Mouse (Mus musculus) neural tube, embryonic 14.5 days (tissue): ENCODE results near the gene Gucy1b2. TPM values are rescaled to one million over a fixed set of nuclear protein-coding genes. Genes with fewer than 3 reads are reported as not detected.

ENCODE experiments used
- ATAC-seq: fragments of 200-750 bp; cut with Nextera tagmentation; 2 replicates; pipeline ENCODE4 v1.8.0; 2017; ENCODE audit warnings: low read depth, mild to moderate bottlenecking, moderate TSS enrichment, moderate library complexity
- H3K27ac ChIP-seq: fragments of 300-500 bp; sonication (generic); 2 replicates; pipeline ENCODE4 v1.5.1; 2014; ENCODE audit warnings: low read depth, mild to moderate bottlenecking, control low read depth, low read length, moderate library complexity, mixed read lengths
- H3K27me3 ChIP-seq: fragments of 300-500 bp; sonication (generic); 2 replicates; pipeline ENCODE4 v1.6.1; 2014; ENCODE audit warnings: low read length; ENCODE audit not compliant: control insufficient read depth, insufficient read depth
- H3K36me3 ChIP-seq: fragments of 300-500 bp; sonication (generic); 2 replicates; pipeline ENCODE4 v1.6.1; 2014; ENCODE audit warnings: low read length, mixed read lengths; ENCODE audit not compliant: control insufficient read depth, insufficient read depth
- H3K4me1 ChIP-seq: fragments of 300-500 bp; sonication (generic); 2 replicates; pipeline ENCODE4 v1.6.1; 2014; ENCODE audit warnings: low read length; ENCODE audit not compliant: control insufficient read depth, insufficient read depth
- H3K4me2 ChIP-seq: fragments of 300-500 bp; sonication (generic); 2 replicates; pipeline ENCODE4 v1.6.1; 2014; ENCODE audit warnings: mild to moderate bottlenecking, low read depth, low read length, control low read depth
- H3K4me3 ChIP-seq: fragments of 300-500 bp; sonication (generic); 2 replicates; pipeline ENCODE4 v1.5.1; 2014; ENCODE audit warnings: low read depth, low read length, control low read depth, mixed read lengths
- H3K9ac ChIP-seq: fragments of 300-500 bp; sonication (generic); replicated peaks from 2 replicates; pipeline ENCODE4 v1.6.1; 2014; ENCODE audit warnings: low read depth, mild to moderate bottlenecking, control low read depth, low read length, mixed read lengths
- H3K9me3 ChIP-seq: fragments of 300-500 bp; sonication (generic); 2 replicates; pipeline ENCODE4 v1.6.1; 2016; ENCODE audit warnings: low read length; ENCODE audit not compliant: control insufficient read depth
- WGBS: fragments of 180-500 bp; shearing (Covaris S2); extraction: QIAGEN DNeasy Blood & Tissue Kit; methylation state at CpG from one replicate; pipeline ENCODE4 v1.1.7; 2014; 5-methylcytosine and 5-hydroxymethylcytosine counted together
- polyA plus RNA-seq: library from polyadenylated mRNA; unstranded; fragments of >200 nt; fragmentation: Nextera tagmentation; extraction: Ambion mirVana; gene quantifications from 2 replicates; pipeline ENCODE4 v1.2.1, GENCODE M21; 2014

Gene Gucy1b2
- 0.19 and 0.60 TPM in 2 replicates for polyA plus RNA-seq

GRCm38 (mm10) chr14:62456239-62456747 lies at the start of gene Gucy1b2:
Gucy1b2 (minus strand) TSS chr14:62456289.
- Histone ChIP-seq H3K27me3 (no peaks in the 10 kb centered on the region), H3K4me2 (peak within 1 kb of the TSS; percentile 20; the same call in 1 of the 2 replicates), H3K4me1 (peaks cover 3% of the 10 kb centered on the region; the same call in 1 of the 2 replicates), H3K4me3 (no peak within 1 kb of the TSS), H3K9ac (no peak within 1 kb of the TSS), H3K9me3 (no peaks in the 10 kb centered on the region), H3K36me3 (no peaks in the 10 kb centered on the region), H3K27ac (peak within 1 kb of the TSS; percentile 60; the same call in 1 of the 2 replicates)
- WGBS, result 73% methylated on average over 9 of the region's 9 CpGs
- ATAC-seq, result no peak

GRCm38 (mm10) chr14:62497391-62497790 lies 41.3 kb upstream of the Gucy1b2 start:
- H3K36me3 ChIP-seq, result no peaks in the 10 kb centered on the region
- H3K4me3 ChIP-seq, result no peak overlapping the region
- 85% methylated on average over 7 of the region's 7 CpGs for WGBS
- H3K9ac ChIP-seq, result no peak overlapping the region
- H3K4me1 ChIP-seq, result no peaks in the 10 kb centered on the region
- H3K27me3 ChIP-seq, result no peaks in the 10 kb centered on the region
- H3K9me3 ChIP-seq, result no peaks in the 10 kb centered on the region
- no peak for ATAC-seq
- H3K27ac ChIP-seq, result no peak overlapping the region
- H3K4me2 ChIP-seq, result no peak overlapping the region

- Histone ChIP-seq H3K9ac (no peak overlapping the region), H3K27me3 (no peaks in the 10 kb centered on the region), H3K4me2 (no peak overlapping the region), H3K4me1 (no peaks in the 10 kb centered on the region), H3K4me3 (no peak overlapping the region), H3K36me3 (no peaks in the 10 kb centered on the region), H3K9me3 (no peaks in the 10 kb centered on the region), H3K27ac (no peak overlapping the region)
- WGBS, result 66% methylated on average over 1 of the region's 1 CpGs
- ATAC-seq, result no peak
These were observed 40.4 kb upstream of the Gucy1b2 start for GRCm38 (mm10) chr14:62496501-62496900.

- no peak overlapping the region for H3K4me2 ChIP-seq
- H3K4me1 ChIP-seq, result no peaks in the 10 kb centered on the region
- no peak overlapping the region for H3K27ac ChIP-seq
- no peaks in the 10 kb centered on the region for H3K36me3 ChIP-seq
- H3K9ac ChIP-seq, result no peak overlapping the region
- H3K4me3 ChIP-seq, result no peak overlapping the region
- no peaks in the 10 kb centered on the region for H3K27me3 ChIP-seq
- 74% methylated on average over 5 of the region's 5 CpGs for WGBS
- ATAC-seq, result no peak
- no peaks in the 10 kb centered on the region for H3K9me3 ChIP-seq
These were observed 37.4 kb upstream of the Gucy1b2 start for GRCm38 (mm10) chr14:62493456-62493855.

- Histone ChIP-seq H3K27me3 (no peaks in the 10 kb centered on the region), H3K4me1 (no peaks in the 10 kb centered on the region), H3K4me2 (no peak overlapping the region), H3K9ac (no peak overlapping the region), H3K4me3 (no peak overlapping the region), H3K36me3 (no peaks in the 10 kb centered on the region), H3K9me3 (no peaks in the 10 kb centered on the region), H3K27ac (no peak overlapping the region)
- peak; percentile 91 for ATAC-seq
- 35% methylated on average over 16 of the region's 16 CpGs for WGBS
These were observed 36.2 kb upstream of the Gucy1b2 start for GRCm38 (mm10) chr14:62492196-62492850.

- Histone ChIP-seq H3K4me1 (no peaks in the 10 kb centered on the region), H3K36me3 (no peaks in the 10 kb centered on the region), H3K4me2 (no peak overlapping the region), H3K27ac (no peak overlapping the region), H3K9me3 (no peaks in the 10 kb centered on the region), H3K4me3 (no peak overlapping the region), H3K27me3 (no peaks in the 10 kb centered on the region), H3K9ac (no peak overlapping the region)
- 91% methylated on average over 7 of the region's 7 CpGs for WGBS
- no peak for ATAC-seq
These were observed 32.2 kb upstream of the Gucy1b2 start for GRCm38 (mm10) chr14:62488270-62488669.

- H3K4me2 ChIP-seq, result no peak overlapping the region
- WGBS, result 59% methylated on average over 8 of the region's 8 CpGs
- no peak for ATAC-seq
- H3K9me3 ChIP-seq, result no peaks in the 10 kb centered on the region
- no peaks in the 10 kb centered on the region for H3K27me3 ChIP-seq
- no peak overlapping the region for H3K9ac ChIP-seq
- no peak overlapping the region for H3K4me3 ChIP-seq
- no peaks in the 10 kb centered on the region for H3K36me3 ChIP-seq
- H3K4me1 ChIP-seq, result no peaks in the 10 kb centered on the region
- no peak overlapping the region for H3K27ac ChIP-seq
These were observed 25.3 kb upstream of the Gucy1b2 start for GRCm38 (mm10) chr14:62481381-62481780.

GRCm38 (mm10) chr14:62479395-62479794 lies 23.3 kb upstream of the Gucy1b2 start:
- Histone ChIP-seq H3K9me3 (no peaks in the 10 kb centered on the region), H3K27ac (no peak overlapping the region)
- WGBS, result 38% methylated on average over 6 of the region's 6 CpGs

GRCm38 (mm10) chr14:62474481-62474880 lies 18.4 kb upstream of the Gucy1b2 start:
- no peaks in the 10 kb centered on the region for H3K4me1 ChIP-seq
- no peak overlapping the region for H3K4me2 ChIP-seq
- H3K4me3 ChIP-seq, result no peak overlapping the region
- H3K9ac ChIP-seq, result no peak overlapping the region
- no peaks in the 10 kb centered on the region for H3K9me3 ChIP-seq
- WGBS, result 86% methylated on average over 1 of the region's 1 CpGs
- no peaks in the 10 kb centered on the region for H3K27me3 ChIP-seq
- no peak overlapping the region for H3K27ac ChIP-seq
- ATAC-seq, result no peak
- no peaks in the 10 kb centered on the region for H3K36me3 ChIP-seq

More at GRCm38 (mm10) chr14:62479395-62479794, 23.3 kb upstream of the Gucy1b2 start:
- no peaks in the 10 kb centered on the region for H3K4me1 ChIP-seq
- H3K4me3 ChIP-seq, result no peak overlapping the region
- no peaks in the 10 kb centered on the region for H3K27me3 ChIP-seq
- no peak overlapping the region for H3K4me2 ChIP-seq
- no peak overlapping the region for H3K9ac ChIP-seq
- H3K36me3 ChIP-seq, result no peaks in the 10 kb centered on the region
- ATAC-seq, result peak; percentile 70
